Mouse (Mus musculus) left cerebral cortex, postnatal 4 days (tissue): Measurements from ENCODE around the gene Msh2. TPM values are rescaled to one million over a fixed set of nuclear protein-coding genes. Genes with fewer than 3 reads are reported as not detected.
A peak's percentile ranks its signal among the peaks of the same experiment; 100 is the strongest.

Source experiments
- DNase-seq: peaks from one replicate; pipeline ENCODE4 v3.0.0-alpha.2; 2022
- intact Hi-C: fragments of 180-260 bp; cut with DNase I; formaldehyde crosslinking; loops from one replicate; pipeline ENCODE4 v1.15.1; 2025
- total RNA-seq, 2 experiments: library from RNA; stranded (reverse); gene quantifications; 2 replicates each; pipeline ENCODE4 v1.2.3; 2021

The Msh2 gene
- total RNA-seq, 2 experiments from 2014 or later, result 29.0 to 34.9 TPM

DNA sequence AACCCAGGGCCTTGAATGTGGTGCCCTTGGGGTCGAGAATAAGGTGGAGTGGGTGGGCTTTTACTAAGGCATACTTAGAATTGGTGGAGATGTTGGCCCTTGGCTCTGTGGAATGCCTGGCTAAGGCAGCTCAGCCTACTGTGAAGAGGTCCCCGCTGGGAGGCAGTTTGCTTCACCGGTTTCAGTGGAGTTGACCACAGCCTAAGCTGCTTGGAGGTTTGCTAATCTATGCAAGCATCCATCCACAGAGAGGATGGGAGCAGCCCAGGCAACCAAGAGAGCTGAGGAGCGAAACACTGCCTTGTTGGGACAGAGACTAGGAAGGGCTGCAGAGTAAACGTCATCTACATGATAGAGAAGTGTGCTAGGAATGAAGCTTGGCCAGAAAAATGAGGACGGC lies 24.7 kb downstream of the Msh2 start:
- intact Hi-C loops, result loop anchor here (10.0 kb wide), 1 partner anchor 178 kb away; no protein-coding TSS in a partner anchor
- DNase-seq, result no peak

GRCm38 (mm10) chr17:87698996-87699765 lies 27.1 kb downstream of the Msh2 start:
- no peak for DNase-seq
- intact Hi-C loops, result loop anchor here (10.0 kb wide), 1 partner anchor 176 kb away; no protein-coding TSS in a partner anchor

GRCm38 (mm10) chr17:87700101-87700500 lies 28.0 kb downstream of the Msh2 start:
- intact Hi-C loops, result no loop called here
- DNase-seq, result no peak

DNA sequence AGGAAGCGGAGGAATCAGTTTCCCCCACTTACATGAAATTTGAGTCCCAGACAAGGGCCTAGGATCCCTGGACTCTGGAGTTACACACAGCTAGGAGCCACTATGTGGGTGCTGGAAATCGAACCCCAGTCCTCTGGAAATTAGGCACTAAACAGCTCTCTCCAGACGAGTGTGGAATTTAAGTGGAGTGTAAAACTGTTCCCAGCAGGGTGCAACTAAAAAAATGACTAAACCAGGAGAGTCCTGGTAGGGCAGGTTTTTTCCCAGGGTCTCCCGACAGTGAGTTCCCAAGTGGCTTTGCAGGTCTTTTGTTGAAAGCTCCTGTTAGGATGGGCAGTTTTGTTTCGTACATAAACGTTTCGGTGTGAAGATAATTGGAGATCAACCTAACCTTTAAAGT lies 52.6 kb downstream of the Msh2 start:
- intact Hi-C loops, result no loop called here

DNA sequence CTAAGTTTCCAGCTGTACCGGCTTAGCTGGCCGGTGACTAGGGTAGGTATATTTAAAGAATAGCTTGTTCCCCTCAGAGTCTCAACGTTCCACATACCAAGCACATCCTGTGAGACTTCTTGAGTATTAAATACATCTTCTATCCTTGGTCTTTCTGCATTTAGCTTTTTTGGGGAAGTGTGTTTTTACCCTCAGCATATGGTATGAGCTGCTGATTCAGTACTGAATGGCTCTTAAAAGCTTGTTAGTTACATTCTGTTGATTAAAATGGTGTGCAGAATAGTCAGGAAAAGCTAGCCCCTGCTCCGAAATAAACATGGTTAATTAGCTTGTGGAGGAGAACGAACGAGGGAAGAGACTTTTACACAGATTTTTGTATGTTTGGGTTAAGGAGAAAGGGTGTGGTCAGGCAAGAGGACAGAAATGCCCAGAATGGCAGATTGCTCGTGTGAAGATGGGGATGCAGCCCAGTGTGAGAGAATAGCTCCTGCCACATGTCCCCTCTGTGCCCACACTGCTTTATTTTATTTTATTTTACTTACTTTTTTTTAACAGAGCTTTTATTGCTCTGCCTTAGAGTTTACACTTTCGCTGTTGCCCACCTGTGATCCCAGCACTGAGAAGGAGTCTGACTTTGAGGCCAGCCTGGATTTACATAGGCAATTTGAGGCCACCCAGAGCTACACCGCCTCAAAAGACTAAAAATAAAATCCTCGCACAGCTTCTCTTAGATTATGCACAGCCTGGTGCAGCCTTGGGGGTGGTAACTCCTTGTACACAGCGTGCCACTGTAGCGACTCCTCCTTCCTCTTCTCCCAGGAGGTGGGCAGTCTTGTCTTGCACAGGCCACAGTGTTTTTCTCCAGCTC lies 54.6 kb downstream of the Msh2 start:
- no peak for DNase-seq
- intact Hi-C loops, result no loop called here

More for the DNA sequence above, 52.6 kb downstream of the Msh2 start:
- no peak for DNase-seq

DNA sequence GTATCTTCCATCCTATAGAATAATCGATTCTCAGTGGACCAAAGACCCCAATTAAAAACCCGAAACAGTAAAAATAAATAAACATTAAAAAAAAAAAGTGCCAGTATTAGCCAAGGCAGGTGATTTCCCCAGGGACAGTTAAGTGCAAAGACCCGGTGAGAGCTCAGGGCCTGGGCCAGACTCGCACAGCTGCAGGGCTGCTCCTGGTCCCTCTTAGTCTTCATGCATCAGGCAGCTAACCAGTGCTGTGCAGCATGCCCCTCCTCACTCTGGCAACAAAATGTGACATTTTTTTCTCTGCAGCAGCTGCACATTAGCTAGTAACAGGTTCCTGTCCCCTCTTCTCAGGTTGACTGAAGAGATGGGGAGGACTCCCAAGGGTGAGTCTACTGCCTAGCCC lies 59.8 kb downstream of the Msh2 start:
- intact Hi-C loops, result no loop called here
- DNase-seq, result no peak

DNA sequence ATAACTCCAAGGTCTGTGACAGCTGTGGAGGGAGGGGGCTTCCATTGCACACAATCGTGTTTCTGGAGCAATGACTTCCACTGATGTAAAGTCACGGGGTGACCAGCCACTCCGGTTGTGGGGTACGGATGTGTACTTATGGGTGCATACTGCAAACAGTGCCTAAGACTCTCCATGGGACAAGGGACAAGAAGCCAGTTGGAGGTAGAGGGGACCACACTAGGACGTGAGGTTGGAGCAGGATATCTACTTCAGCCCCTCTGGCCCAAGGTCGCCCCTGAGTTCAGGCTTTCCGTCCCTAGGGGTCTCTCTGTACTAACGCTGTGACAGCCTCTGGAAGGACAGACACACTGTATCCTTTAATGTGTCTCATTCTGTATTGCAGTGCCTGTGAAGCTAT lies 62.3 kb downstream of the Msh2 start:
- intact Hi-C loops, result no loop called here
- no peak for DNase-seq

DNA sequence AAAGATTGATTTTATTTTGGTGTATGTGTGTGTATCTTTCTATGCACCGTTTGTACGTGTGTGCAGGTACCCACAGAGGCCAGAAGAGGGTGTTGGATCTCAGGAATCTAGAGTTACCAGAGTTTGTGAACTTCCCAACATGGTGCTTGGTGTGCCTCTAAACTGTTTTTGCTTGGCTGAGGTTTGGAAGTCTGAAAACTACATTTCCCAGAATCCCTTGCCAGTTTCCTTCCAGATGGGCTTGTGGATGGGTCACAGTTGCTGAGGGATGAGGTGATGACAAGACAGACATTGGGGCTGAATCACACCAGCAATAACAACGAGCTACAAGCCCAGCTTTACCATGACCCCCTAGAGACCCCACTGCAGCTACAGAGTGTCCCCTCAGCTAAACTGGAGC lies 65.0 kb downstream of the Msh2 start:
- intact Hi-C loops, result no loop called here
- DNase-seq, result no peak

- intact Hi-C loops, result no loop called here
- DNase-seq, result no peak
Measured at GRCm38 (mm10) chr17:87739835-87740234, 67.7 kb downstream of the Msh2 start.

DNA sequence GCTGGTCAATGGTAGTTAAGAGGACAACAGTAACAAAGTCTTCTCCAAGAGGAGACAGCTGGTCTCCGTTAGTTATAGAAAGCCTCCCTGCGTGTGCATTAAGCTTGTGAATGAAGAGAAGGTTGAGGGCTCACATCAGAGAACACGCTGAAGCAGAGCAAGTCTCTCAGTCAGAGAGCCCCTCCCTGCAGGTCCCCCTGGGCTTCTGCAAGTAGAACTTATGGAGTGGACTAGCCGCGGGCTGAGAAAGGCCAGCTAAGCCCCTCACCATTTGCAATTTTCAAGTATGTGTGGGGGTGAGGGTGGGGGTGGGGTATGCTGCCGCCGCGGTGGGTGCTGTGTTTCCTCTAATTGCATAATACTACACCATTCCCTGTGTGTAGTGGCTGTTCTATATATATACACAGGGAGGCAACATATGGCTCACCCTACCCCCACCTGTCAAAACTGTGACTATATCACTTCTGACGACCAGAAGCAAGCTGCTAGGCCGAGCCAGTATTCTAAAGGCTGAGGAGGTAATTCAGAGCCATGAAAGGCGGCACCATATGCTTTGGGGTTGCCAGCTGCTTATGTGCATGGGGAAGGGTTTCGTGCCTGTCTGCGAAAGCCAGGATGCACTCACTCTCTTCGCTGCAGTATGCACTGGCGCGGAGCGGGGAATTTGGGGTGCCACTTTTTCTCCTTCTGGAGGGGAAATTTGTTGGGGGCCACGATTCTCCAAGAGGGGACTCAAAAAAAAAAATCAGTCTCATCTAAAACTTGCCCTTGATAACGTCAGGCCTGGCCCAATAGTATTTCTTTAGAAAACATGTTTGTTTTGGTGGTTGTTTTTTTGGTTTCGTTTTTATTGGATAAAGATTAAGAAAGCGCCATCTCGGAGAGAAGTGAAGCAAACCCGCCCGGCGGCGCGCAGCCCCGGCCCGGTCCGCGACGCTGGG lies 73.1 kb downstream of the Msh2 start:
- intact Hi-C loops, result no loop called here
- peak; percentile 71 for DNase-seq

GRCm38 (mm10) chr17:87745926-87746888 lies 74.1 kb downstream of the Msh2 start:
- intact Hi-C loops, result no loop called here
- DNase-seq, result peak; percentile 68

- DNase-seq, result no peak
- intact Hi-C loops, result no loop called here
Measured at GRCm38 (mm10) chr17:87760315-87760714, 88.2 kb downstream of the Msh2 start.

GRCm38 (mm10) chr17:87763146-87763545 lies 91.0 kb downstream of the Msh2 start:
- intact Hi-C loops, result no loop called here
- no peak for DNase-seq

DNA sequence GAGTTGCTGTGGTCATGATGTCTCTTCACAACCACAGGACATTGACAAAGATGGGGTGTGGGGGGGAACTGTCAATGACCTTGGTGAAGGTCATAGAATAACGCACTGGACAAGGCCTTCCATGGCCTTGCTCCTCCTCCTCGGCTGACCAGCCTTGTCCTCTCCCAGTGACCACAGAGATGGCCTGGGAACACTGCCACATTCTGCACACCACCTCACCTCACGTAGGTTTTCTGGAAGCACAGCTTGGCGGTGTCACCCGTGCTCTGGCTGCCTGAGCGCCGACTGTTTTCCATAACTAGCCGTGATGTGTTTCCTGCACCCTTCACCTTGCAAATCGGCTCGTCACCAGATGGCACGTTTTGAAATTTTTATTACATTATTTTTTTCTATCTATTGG lies 92.9 kb downstream of the Msh2 start:
- no peak for DNase-seq

DNA sequence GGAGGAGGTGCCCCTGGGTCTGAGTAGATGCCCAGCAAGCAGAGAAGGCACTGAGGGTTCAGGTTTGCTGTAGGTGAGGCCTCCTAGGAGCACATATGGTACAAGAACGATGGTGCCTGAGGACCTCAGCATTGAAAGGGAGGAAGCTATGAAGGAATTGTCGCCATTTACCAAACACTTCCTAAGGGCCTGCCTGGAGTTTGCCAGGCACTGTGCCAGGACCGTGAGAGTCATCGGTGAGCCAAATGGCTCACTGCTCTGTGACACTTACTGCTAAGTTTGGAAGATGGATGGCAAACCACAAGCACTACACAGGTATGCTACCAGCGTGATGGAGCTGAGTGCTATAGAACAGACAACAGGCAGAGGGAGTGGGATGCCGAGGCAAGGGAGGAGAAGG lies 94.8 kb downstream of the Msh2 start:
- DNase-seq, result no peak
- intact Hi-C loops, result no loop called here

More for the DNA sequence above, 92.9 kb downstream of the Msh2 start:
- intact Hi-C loops, result no loop called here

GRCm38 (mm10) chr17:87770766-87771165 lies 98.6 kb downstream of the Msh2 start:
- intact Hi-C loops, result no loop called here
- peak; percentile 75 for DNase-seq

GRCm38 (mm10) chr17:87773175-87773574 lies 101.0 kb downstream of the Msh2 start:
- no peak for DNase-seq
- intact Hi-C loops, result no loop called here
